Mouse (Mus musculus): ENCODE data around the gene Selenof. TPM values are rescaled to one million over a fixed set of nuclear protein-coding genes. Genes with fewer than 3 reads are reported as not detected.

Gene Selenof
- polyA plus RNA-seq, 1 experiment = 192 TPM

GRCm38 (mm10) chr3:144563916-144564315 is 6.2 kb upstream of the Selenof start:
- DNase-seq (ENCODE audit: low read depth) = no peak

GRCm38 (mm10) chr3:144565212-144565611 is 4.9 kb upstream of the Selenof start:
- no peak for DNase-seq (ENCODE audit: low read depth)

GRCm38 (mm10) chr3:144568861-144569361 is 1.2 kb upstream of the Selenof start:
- no peak for DNase-seq (ENCODE audit: low read depth)

DNA sequence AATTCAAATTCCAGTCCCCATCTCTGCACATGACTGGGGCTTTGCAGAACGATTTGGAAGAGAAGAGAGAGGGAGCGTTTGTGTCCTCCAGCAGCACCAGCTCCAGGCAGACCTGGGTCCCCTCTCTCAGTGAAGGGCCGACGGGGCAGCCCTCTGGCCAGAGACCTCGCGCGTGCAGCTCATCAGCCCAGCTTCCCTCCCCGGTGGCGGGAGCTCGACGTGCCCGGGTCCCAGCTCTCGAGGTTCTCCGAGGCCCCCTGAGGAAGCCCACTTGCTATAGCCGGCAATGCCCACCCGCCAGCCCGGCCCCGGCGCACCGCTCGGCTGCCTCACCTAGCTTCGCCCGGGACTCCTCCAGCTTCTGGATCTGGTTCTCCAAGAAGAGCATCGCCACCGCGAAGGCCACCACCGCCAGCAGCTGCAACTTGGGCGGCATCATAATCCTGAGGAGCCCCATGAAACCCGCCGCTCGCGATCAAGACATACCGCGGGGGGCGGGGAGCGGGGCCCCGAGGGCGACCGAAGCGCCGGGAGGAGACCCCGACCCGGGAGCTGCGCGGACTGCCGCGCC is 618 bp upstream of the Selenof start:
- no peak for DNase-seq (ENCODE audit: low read depth)

DNA sequence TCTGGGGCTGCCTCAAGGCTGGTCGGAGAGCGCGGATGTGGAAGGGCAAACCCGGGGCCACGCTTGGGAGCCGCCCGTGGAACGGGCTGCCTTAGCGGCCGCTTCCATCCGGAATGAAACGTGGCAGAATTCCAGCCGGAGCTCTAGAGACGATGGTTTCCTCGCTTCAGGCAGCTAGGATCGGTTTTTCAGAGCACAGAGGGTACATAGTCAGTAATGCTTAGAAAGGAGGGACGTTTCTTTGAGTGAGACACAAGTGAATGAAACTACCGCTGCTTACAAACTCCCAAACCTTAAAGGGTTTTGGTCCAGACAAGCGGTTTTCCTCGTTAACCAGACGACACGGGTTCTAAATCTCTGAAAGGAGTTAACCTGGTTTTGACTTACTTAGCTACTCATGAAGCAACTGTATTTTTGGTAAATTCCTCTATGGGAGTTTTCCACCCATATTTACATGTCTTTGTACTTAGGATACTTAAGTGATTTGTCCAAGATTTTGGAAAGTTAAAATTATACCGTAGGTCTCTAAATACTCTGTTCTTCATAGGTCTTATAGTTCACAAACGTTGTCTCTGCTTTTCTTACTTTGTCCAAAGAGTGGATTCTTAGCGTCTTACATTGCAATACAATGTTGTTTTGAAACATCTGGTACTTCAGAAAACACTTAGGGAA is 848 bp downstream of the Selenof start:
- no peak for DNase-seq (ENCODE audit: low read depth)

- no peak for DNase-seq (ENCODE audit: low read depth)
These were observed 4.2 kb downstream of the Selenof start for GRCm38 (mm10) chr3:144574256-144574655.

DNA sequence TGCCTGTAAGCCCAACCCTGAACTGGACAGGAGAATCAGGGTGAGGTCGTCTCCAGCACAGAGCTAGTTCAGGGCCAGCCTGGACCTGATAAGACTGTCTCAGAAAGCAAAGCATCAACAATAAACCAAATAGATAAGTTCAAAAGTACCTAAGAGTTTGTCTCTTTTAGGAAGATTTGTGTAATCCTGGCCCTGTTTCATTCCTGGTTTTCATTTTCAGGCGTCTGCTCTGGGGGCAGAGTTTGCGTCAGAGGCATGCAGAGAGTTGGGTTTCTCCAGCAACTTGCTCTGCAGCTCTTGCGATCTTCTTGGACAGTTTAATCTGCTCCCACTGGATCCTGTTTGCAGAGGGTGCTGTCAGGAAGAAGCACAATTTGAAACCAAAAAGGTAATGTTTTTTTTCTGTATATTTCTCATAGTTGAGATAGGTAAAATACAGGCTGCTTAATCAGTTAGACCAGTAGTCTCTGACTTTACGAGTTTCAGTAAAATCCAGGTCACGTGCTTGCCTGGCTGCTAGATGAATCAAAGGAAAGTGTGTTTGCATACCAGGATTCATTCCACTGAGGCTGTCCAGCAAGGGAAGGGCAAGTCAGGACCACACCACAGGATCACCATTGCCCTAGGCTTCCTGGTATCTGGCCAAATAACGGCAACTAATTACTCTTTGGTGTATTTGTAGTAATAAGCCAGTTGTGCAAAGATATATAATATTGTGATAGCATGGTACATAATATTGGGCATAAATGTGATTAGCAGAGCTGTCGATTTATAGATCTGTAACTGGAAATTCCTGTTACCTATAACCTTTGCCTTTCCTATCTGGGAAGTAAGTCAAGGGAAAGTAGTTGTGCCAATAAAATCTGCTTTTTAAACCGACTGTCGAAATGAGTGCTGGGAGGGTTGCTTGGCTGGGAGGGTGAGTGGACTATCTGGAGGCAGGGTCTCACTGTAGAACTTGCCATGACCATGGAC is 7.5 kb downstream of the Selenof start:
- DNase-seq (ENCODE audit: low read depth) = peak; percentile 81

- no peak for DNase-seq (ENCODE audit: low read depth)
These were observed 8.8 kb downstream of the Selenof start for GRCm38 (mm10) chr3:144578921-144579320.

DNA sequence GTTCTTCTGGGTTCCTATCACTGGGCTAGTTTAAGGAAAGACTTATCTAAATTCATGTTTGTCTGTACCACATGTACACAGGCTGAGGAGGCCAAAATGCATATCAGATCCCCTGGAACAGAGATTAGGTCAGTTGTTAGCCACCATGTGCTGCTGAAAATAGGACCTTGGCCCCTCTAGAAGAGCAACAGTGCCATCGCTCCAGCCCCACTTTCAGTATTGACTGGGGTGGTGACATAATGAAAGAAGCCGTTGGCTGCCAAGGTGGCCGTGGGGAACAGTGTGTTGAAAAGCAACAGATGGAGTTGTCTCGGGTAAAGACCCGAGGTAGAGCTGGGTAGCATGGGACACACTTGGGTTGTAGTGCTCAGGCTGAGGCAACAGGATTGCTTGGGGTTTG is 9.7 kb downstream of the Selenof start:
- no peak for DNase-seq (ENCODE audit: low read depth)

- DNase-seq (ENCODE audit: low read depth) = no peak
These were observed 10.2 kb downstream of the Selenof start for GRCm38 (mm10) chr3:144580281-144580680.

DNA sequence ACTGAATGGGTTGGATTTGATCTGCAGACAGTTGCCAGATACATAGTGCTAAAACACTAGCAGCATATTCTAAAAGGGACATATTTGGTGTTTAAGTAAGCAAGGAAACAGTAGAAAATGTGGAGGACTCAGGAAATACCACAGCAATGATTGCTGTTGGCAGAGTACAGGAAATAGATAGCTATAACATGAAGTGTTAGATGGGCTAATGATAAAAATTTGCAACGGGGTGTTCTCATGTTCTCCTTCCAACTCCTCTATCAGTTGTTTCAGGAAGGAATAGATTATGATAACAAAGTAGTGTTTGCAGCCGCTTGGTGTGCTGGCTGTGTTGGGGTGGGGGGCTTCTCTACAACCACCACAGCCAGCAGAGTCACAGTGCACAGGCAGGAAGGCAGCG is 11.7 kb downstream of the Selenof start:
- no peak for DNase-seq (ENCODE audit: low read depth)

GRCm38 (mm10) chr3:144582306-144582705 is 12.2 kb downstream of the Selenof start:
- DNase-seq (ENCODE audit: low read depth) = no peak

DNA sequence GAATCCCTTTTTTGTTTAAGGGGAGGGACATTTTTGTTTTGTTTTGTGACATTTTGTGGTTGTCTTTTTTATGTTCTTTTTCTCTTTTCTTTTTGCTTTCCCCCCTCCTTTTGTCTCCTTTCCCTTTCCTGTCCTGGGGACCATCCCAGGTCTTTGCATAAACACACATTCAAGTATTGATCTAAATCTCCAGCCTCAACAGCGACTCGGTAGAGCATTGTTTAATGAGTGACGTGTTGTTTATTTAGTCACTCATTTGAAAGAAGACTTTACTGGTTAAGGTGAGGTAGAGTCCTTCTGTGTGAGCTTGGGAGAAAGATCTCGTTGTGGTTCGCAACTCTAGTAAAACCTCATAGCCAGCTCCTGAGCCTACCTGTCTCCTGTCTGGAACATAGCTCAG is 13.7 kb downstream of the Selenof start:
- no peak for DNase-seq (ENCODE audit: low read depth)

- DNase-seq (ENCODE audit: low read depth) = no peak
These were observed 14.9 kb downstream of the Selenof start for GRCm38 (mm10) chr3:144584789-144585553.

DNA sequence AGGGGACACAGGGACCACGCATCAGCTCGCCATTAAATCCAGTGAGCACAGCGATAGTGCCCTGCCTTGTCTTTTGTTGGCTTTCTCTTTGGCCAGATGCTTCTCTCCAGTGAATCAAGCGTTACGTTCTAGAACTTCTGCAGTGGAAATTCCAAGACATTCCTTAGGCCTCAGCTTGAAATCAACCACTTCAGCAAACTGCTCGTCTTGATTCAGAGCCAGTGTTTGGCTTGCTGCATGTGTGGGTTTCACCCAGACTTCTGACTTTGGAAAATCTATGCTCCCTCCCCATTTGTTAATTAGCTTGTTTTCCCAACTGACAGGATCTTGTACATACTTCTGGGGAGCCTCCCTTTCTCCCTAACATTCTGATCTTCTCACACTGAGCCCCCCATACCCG is 16.6 kb downstream of the Selenof start:
- DNase-seq (ENCODE audit: low read depth) = no peak

DNA sequence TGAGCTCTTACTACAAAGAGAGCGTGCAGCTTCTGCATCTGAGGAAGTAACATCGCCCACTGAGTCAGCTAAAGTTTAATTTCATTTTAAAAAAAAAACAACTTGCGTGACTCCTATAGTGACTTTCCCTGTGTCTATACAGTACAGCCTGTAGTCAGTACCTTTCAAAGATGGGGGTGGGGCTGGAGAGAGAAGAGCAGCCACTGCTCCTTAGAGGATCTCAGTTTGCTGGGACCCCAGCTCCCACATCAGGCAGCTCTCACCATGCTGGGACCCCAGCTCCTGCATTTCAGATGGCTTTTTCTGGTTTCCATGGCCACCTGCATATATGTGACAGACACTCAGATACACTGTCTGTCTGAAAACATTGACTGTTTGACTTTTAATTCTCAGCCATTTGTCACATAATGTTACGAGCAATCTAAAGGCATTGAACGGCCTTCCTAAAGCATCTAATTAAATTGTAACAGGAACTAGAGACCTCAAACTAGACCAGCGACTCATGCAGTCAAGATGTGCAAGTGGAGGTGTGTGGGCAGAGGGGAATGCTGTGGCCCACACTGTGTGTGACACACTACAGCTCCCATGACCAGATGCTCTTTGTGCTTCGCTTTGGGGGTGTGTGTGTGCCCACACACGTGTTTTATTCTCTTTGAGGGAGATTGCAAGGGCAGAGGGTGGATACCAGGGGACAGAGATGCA is 19.2 kb downstream of the Selenof start:
- no peak for DNase-seq (ENCODE audit: low read depth)

DNA sequence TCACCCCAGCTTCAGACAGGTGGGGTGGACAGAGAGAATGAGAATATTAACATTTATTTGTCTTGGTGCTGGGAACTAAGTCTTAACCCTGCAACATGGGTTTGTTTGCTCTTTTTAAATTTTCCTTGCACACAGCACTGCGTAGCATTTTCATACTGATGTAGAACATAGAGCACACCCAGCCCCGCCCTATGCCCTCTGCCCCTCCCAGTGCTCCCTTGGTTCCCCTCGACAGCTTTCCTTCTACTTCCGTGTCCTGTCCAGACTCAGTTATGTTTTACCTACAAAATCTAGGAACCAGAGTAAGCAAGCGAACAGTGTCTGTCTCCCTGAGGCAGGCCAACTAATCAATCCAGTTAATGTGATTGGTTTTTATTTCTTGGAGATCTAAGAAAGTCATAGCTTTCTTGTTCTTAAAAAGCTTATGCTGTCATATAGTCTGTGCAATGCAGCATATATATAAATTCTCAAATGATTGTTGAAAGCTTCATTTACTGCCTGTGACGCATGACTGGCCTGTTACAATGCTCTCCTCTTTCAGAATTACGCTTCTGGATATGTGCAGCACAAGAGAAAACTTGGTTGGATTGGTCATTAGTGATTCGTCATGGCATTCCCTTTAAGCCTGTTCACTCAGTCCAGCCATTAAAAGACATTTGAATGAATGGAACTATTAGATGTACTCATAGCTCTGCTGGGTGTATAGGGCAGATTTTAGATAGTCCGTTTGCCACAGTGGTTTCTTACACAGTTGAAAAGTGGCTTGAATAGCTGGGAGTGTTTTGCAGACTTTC is 23.1 kb downstream of the Selenof start:
- no peak for DNase-seq (ENCODE audit: low read depth)

GRCm38 (mm10) chr3:144597121-144597520 is 27.0 kb downstream of the Selenof start:
- no peak for DNase-seq (ENCODE audit: low read depth)

GRCm38 (mm10) chr3:144597790-144598467 is 27.8 kb downstream of the Selenof start:
- no peak for DNase-seq (ENCODE audit: low read depth)

DNA sequence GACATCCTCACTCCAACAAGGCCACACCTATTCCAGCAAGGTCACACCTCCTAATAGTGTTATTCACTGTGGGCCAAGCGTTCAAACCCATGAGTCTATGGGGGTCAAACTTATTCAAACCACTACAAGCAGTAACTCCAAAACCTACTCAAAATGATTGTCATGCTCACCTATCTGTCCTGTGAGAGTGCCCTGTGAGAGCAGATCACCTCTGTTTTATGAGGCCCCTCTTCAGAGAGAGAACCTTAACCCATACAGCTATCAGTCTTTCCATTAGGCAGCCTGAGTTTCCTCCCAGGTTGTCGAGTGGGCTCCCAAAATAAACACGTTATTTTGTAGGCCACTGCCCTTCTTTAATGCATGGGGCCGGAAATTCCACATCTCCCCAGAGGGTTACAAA is 32.3 kb downstream of the Selenof start:
- no peak for DNase-seq (ENCODE audit: low read depth)

Measured in gonadal fat pad, adult 2 months (tissue).